ENCODE assay signal across 8 mouse cellular contexts in genomic region chr11:8534893-8535292, GRCm38 (mm10).
A peak's percentile ranks its signal among the peaks of the same experiment; 100 is the strongest.
DNase-seq lines count a peak whose midpoint lies in the region; ATAC-seq and TF ChIP-seq lines count a peak whose summit lies in the region.

No protein-coding gene starts in this region.

- TF ChIP-seq POLR2A in MEL (IDR thresholded peaks at IDR 0.05; ENCODE audit: control insufficient read depth in 1 of 2, insufficient read depth in 1 of 2, low read depth in 1 of 2, low read length in 2 of 2, poor library complexity in 1 of 2) = no peak

- no peak for TF ChIP-seq EP300 in MEL (IDR thresholded peaks at IDR 0.05; ENCODE audit: low read depth in 1 of 2, low read length in 2 of 2)

- peak; percentile 17 for DNase-seq in MEL (ENCODE audit: low read depth, low spot score)
- DNase-seq in adrenal gland, postnatal 4 days (ENCODE audit: low spot score in 2 of 2) = peak; percentile 33 to 39
- DNase-seq in hindbrain, embryonic 14.5 days (ENCODE audit: low spot score) = peak; percentile 75
- peak; percentile 53 to 84 for DNase-seq in layer of hippocampus, postnatal 25 days (ENCODE audit: extremely low spot score in 1 of 2, low spot score in 1 of 2)
- DNase-seq in right cerebral cortex, postnatal 36 days (ENCODE audit: low spot score in 2 of 2) = peak; percentile 42 to 53

- 16% methylated on average over 4 of the region's 4 CpGs for WGBS in hindbrain, embryonic 14.5 days

- peak; percentile 58; the same call in 1 of the 2 replicates for ATAC-seq in erythroid progenitor cell, adult 5-6 weeks (replicated peaks; ENCODE audit: low FRiP score, poor library complexity, severe bottlenecking)
- ATAC-seq in hindbrain, embryonic 14.5 days (ENCODE audit: low FRiP score) = peak; percentile 37; the same call in 1 of the 2 replicates
- ATAC-seq in megakaryocyte, adult 5-6 weeks (ENCODE audit: poor library complexity, severe bottlenecking) = peak; percentile 98
- ATAC-seq in inflammation-experienced regulatory T-cells, adult 6 months = no peak

- no peak overlapping the region for H3K4me2 ChIP-seq in hindbrain, embryonic 14.5 days (replicated peaks)

- no peaks in the 10 kb centered on the region for H3K9me3 ChIP-seq in MEL (replicated peaks; ENCODE audit: insufficient read depth, low read length)
- H3K9me3 ChIP-seq in hindbrain, embryonic 14.5 days (ENCODE audit: control insufficient read depth, low read length) = no peaks in the 10 kb centered on the region

- no peaks in the 10 kb centered on the region for H3K4me1 ChIP-seq in MEL (ENCODE audit: control insufficient read depth in 1 of 2, insufficient read depth in 2 of 2, low read length in 2 of 2)
- H3K4me1 ChIP-seq in hindbrain, embryonic 14.5 days (replicated peaks; ENCODE audit: control insufficient read depth, insufficient read depth, low read length) = peaks cover 7% of the 10 kb centered on the region

- TF ChIP-seq CTCF in MEL (IDR thresholded peaks at IDR 0.05 in 2 of 3, conservative IDR thresholded peaks at IDR 0.05 in 1 of 3; ENCODE audit: control insufficient read depth in 1 of 3, insufficient read depth in 1 of 3, low read depth in 2 of 3, low read length in 3 of 3, poor library complexity in 1 of 3, severe bottlenecking in 1 of 3) = peak; percentile 14 to 55 (median 43); a peak in 4 of 6 replicates

- no peak overlapping the region for H3K4me3 ChIP-seq in MEL (ENCODE audit: control insufficient read depth in 1 of 2, insufficient read depth in 1 of 2, low read depth in 2 of 2, low read length in 2 of 2)
- H3K4me3 ChIP-seq in hindbrain, embryonic 14.5 days (replicated peaks; ENCODE audit: low read length) = no peak overlapping the region

- H3K9ac ChIP-seq in MEL (ENCODE audit: control insufficient read depth, low read depth, low read length, poor library complexity, severe bottlenecking) = no peak overlapping the region
- H3K9ac ChIP-seq in hindbrain, embryonic 14.5 days = no peak overlapping the region

- no peak overlapping the region for H3K27ac ChIP-seq in MEL (ENCODE audit: control insufficient read depth, low read depth, low read length)
- H3K27ac ChIP-seq in hindbrain, embryonic 14.5 days = no peak overlapping the region

- peak; percentile 43 for TF ChIP-seq RAD21 in MEL (IDR thresholded peaks at IDR 0.05; ENCODE audit: low read depth, low read length)

- no peaks in the 10 kb centered on the region for H3K27me3 ChIP-seq in MEL (ENCODE audit: control insufficient read depth in 1 of 2, insufficient read depth in 2 of 2, low read length in 2 of 2)
- no peaks in the 10 kb centered on the region for H3K27me3 ChIP-seq in hindbrain, embryonic 14.5 days (ENCODE audit: control insufficient read depth, insufficient read depth, low read length)

- H3K79me2 ChIP-seq in MEL (ENCODE audit: control insufficient read depth, insufficient read depth, low read length, poor library complexity) = no peaks in the 10 kb centered on the region

- H3K36me3 ChIP-seq in MEL (ENCODE audit: control insufficient read depth in 1 of 2, insufficient read depth in 2 of 2, low read length in 2 of 2) = no peaks in the 10 kb centered on the region
- H3K36me3 ChIP-seq in hindbrain, embryonic 14.5 days (replicated peaks; ENCODE audit: control insufficient read depth, insufficient read depth) = no peaks in the 10 kb centered on the region

TF ChIP-seq in MEL, 35 proteins besides CTCF, POLR2A, EP300 and RAD21:
- TF ChIP-seq ZC3H11A (IDR thresholded peaks at IDR 0.05; ENCODE audit: low read depth, low read length) = no peak
- TF ChIP-seq SMC3 (IDR thresholded peaks at IDR 0.05; ENCODE audit: low read depth, low read length) = peak; percentile 19; the same call in 1 of the 2 replicates

Comparison
In these comparisons a context has a peak if more than half of its experiments do, and no peak if none do; other contexts are left out.
1. DNase-seq: peak in every context shown above with its lines; median percentile 75 in hindbrain, embryonic 14.5 days; 68 in layer of hippocampus, postnatal 25 days; 48 in right cerebral cortex, postnatal 36 days; 36 in adrenal gland, postnatal 4 days; 17 in MEL.